Mouse (Mus musculus): ENCODE results near the gene Tagap1. TPM values are rescaled to one million over a fixed set of nuclear protein-coding genes. Genes with fewer than 3 reads are reported as not detected.

Gene Tagap1
- polyA plus RNA-seq, 1 experiment from 2014 or later, result 53.2 TPM

Other genes starting within 250 kb of the Tagap1 start
- gene Ezr, start 178.4 kb downstream of the Tagap1 start, polyA plus RNA-seq (2016; fragmentation: Nextera tagmentation; extraction: Ambion mirVana), result 115 and 122 TPM in 2 replicates
- 44.1 and 45.5 TPM in 2 replicates for gene Rsph3b, start 12.5 kb downstream of the Tagap1 start, polyA plus RNA-seq (2016; fragmentation: Nextera tagmentation; extraction: Ambion mirVana)
- 83.9 and 94.6 TPM in 2 replicates for gene Rnaset2b, start 9.5 kb upstream of the Tagap1 start, polyA plus RNA-seq (2016; fragmentation: Nextera tagmentation; extraction: Ambion mirVana)
- 0.17 and 0.47 TPM in 2 replicates for gene Gm49721, start 17.7 kb upstream of the Tagap1 start, polyA plus RNA-seq (2016; fragmentation: Nextera tagmentation; extraction: Ambion mirVana)
- gene Gm1604a, start 64.4 kb upstream of the Tagap1 start, polyA plus RNA-seq (2016; fragmentation: Nextera tagmentation; extraction: Ambion mirVana), result not detected in 2 replicates
- 23.6 and 27.2 TPM in 2 replicates for gene Rps6ka2, start 209.0 kb upstream of the Tagap1 start, polyA plus RNA-seq (2016; fragmentation: Nextera tagmentation; extraction: Ambion mirVana)

Data from forebrain, embryonic 12.5 days (tissue).